Mouse (Mus musculus) small intestine, adult 2 months (tissue): Measurements from ENCODE around the gene Ttc30a1.

Experiments used
- CTCF ChIP-seq: fragments of 200-500 bp; IDR thresholded peaks from 2 replicates; pipeline ENCODE4 v1.5.1; 2012; ENCODE audit warnings: low read depth, mild to moderate bottlenecking, control low read depth, inconsistent platforms, low read length, moderate library complexity, mixed read lengths; ENCODE audit not compliant: insufficient replicate concordance, insufficient read length; ENCODE audit errors: extremely low read depth
- POLR2A ChIP-seq: fragments of 200-500 bp; IDR thresholded peaks from 2 replicates; pipeline ENCODE4 v1.6.1; 2012; ENCODE audit warnings: low read depth, mild to moderate bottlenecking, control low read depth, inconsistent platforms, low read length, moderate library complexity

- TF ChIP-seq POLR2A (no peak), CTCF (no peak)
Measured at GRCm38 (mm10) chr2:76030080-76030479, 48.3 kb upstream of the Ttc30a1 start.
